Mouse (Mus musculus) heart, embryonic 12.5 days (tissue): ENCODE measurements around the gene Hist1h4k. TPM values are rescaled to one million over a fixed set of nuclear protein-coding genes. Genes with fewer than 3 reads are reported as not detected.
"Not testable (repeated sequence)": the region's sequence is repeated elsewhere in the genome, so short reads cannot be mapped to it uniquely, and the experiment has no call there.

Source experiments
- ATAC-seq: fragments of 200-750 bp; cut with Nextera tagmentation; 2 replicates; pipeline ENCODE4 v1.8.0; 2017; ENCODE audit warnings: moderate TSS enrichment, moderate library complexity; ENCODE audit not compliant: insufficient number of reproducible peaks, low FRiP score
- H3K27ac ChIP-seq: fragments of 300-500 bp; sonication (generic); 2 replicates; pipeline ENCODE4 v1.5.1; 2016; ENCODE audit warnings: mild to moderate bottlenecking, moderate library complexity; ENCODE audit not compliant: poor library complexity, severe bottlenecking
- H3K27me3 ChIP-seq: fragments of 300-500 bp; sonication (generic); replicated peaks from 2 replicates; pipeline ENCODE4 v1.6.1; 2016; ENCODE audit warnings: mild to moderate bottlenecking, moderate library complexity
- H3K36me3 ChIP-seq: fragments of 300-500 bp; sonication (generic); 2 replicates; pipeline ENCODE4 v1.6.1; 2016; ENCODE audit warnings: mild to moderate bottlenecking, moderate library complexity
- H3K4me1 ChIP-seq: fragments of 300-500 bp; sonication (generic); replicated peaks from 2 replicates; pipeline ENCODE4 v1.6.1; 2016; ENCODE audit warnings: mild to moderate bottlenecking
- H3K4me2 ChIP-seq: fragments of 300-500 bp; sonication (generic); 2 replicates; pipeline ENCODE4 v1.6.1; 2016; ENCODE audit warnings: mild to moderate bottlenecking, moderate library complexity
- H3K4me3 ChIP-seq: fragments of 300-500 bp; sonication (generic); 2 replicates; pipeline ENCODE4 v1.5.1; 2016; ENCODE audit warnings: mild to moderate bottlenecking
- H3K9ac ChIP-seq: fragments of 300-500 bp; sonication (generic); 2 replicates; pipeline ENCODE4 v1.6.1; 2016; ENCODE audit warnings: mild to moderate bottlenecking, moderate library complexity
- H3K9me3 ChIP-seq: fragments of 300-500 bp; sonication (generic); replicated peaks from 2 replicates; pipeline ENCODE4 v1.6.1; 2016; ENCODE audit warnings: mild to moderate bottlenecking, moderate library complexity
- WGBS: fragments of 180-500 bp; shearing (Covaris S2); methylation state at CpG from one replicate; pipeline ENCODE4 v1.1.7; 2016; 5-methylcytosine and 5-hydroxymethylcytosine counted together
- microRNA-seq: library from miRNA; unstranded; fragments of <30 nt; microRNA quantifications from one replicate; pipeline ENCODE4, GENCODE M21; 2017
- polyA plus RNA-seq: library from polyadenylated mRNA; unstranded; fragments of >200 nt; fragmentation: Nextera tagmentation; extraction: Ambion mirVana; gene quantifications from 2 replicates; pipeline ENCODE4 v1.2.1, GENCODE M21; 2016

Hist1h4k gene
- polyA plus RNA-seq, 1 experiment from 2014 or later = 0.80 TPM

GRCm38 (mm10) chr13:21715864-21716539 lies 34.3 kb downstream of the Hist1h4k start, which contains the start of the genes Hist1h2bl and Hist1h2ai:
Gene Hist1h2bl, minus strand, starts transcription at chr13:21716143.
Gene Hist1h2ai, plus strand, starts transcription at chr13:21716422.
- Histone ChIP-seq H3K4me2 (peak within 1 kb of the TSS; percentile 90), H3K4me3 (peak within 1 kb of the TSS; percentile 52), H3K9ac (peak within 1 kb of the TSS; percentile 82), H3K4me1 (peaks cover 21% of the 10 kb centered on the region), H3K27ac (peak within 1 kb of the TSS; percentile 96)
- WGBS = under 1% methylated on average over 36 of the region's 50 CpGs
- not testable (repeated sequence) for H3K9me3 ChIP-seq, H3K27me3 ChIP-seq, H3K36me3 ChIP-seq
- ATAC-seq = peak; percentile 93

GRCm38 (mm10) chr13:21715131-21715863 lies 35.0 kb downstream of the Hist1h4k start:
- WGBS = 2% methylated on average over 22 of the region's 22 CpGs

GRCm38 (mm10) chr13:21714725-21715124 lies 35.6 kb downstream of the Hist1h4k start:
- 1% methylated on average over 7 of the region's 7 CpGs for WGBS
- Histone ChIP-seq H3K9ac (peak overlapping the region; percentile 79), H3K27ac (no peak overlapping the region; the same call in 1 of the 2 replicates)

More at GRCm38 (mm10) chr13:21715131-21715863, 35.0 kb downstream of the Hist1h4k start:
- H3K4me2 ChIP-seq = peak overlapping the region; percentile 90
- H3K36me3 ChIP-seq = no peaks in the 10 kb centered on the region
- ATAC-seq = no peak
- H3K4me1 ChIP-seq = peaks cover 20% of the 10 kb centered on the region
- H3K27ac ChIP-seq = peak overlapping the region; percentile 92
- no peaks in the 10 kb centered on the region for H3K9me3 ChIP-seq
- H3K27me3 ChIP-seq = no peaks in the 10 kb centered on the region
- peak overlapping the region; percentile 47 for H3K4me3 ChIP-seq
- H3K9ac ChIP-seq = peak overlapping the region; percentile 79

GRCm38 (mm10) chr13:21711698-21712097 lies 38.6 kb downstream of the Hist1h4k start:
- no peaks in the 10 kb centered on the region for H3K9me3 ChIP-seq
- ATAC-seq = no peak
- H3K9ac ChIP-seq = peak overlapping the region; percentile 74; the same call in 1 of the 2 replicates
- peak overlapping the region; percentile 58 for H3K4me3 ChIP-seq
- H3K27ac ChIP-seq = no peak overlapping the region
- peak overlapping the region; percentile 80 for H3K4me2 ChIP-seq
- 31% methylated on average over 4 of the region's 4 CpGs for WGBS
- no peaks in the 10 kb centered on the region for H3K27me3 ChIP-seq
- no peaks in the 10 kb centered on the region for H3K36me3 ChIP-seq
- H3K4me1 ChIP-seq = peaks cover 8% of the 10 kb centered on the region

More at GRCm38 (mm10) chr13:21714725-21715124, 35.6 kb downstream of the Hist1h4k start:
- peak overlapping the region; percentile 90 for H3K4me2 ChIP-seq
- ATAC-seq = no peak
- no peaks in the 10 kb centered on the region for H3K36me3 ChIP-seq
- H3K27me3 ChIP-seq = no peaks in the 10 kb centered on the region
- H3K4me1 ChIP-seq = peaks cover 20% of the 10 kb centered on the region
- H3K9me3 ChIP-seq = no peaks in the 10 kb centered on the region
- peak overlapping the region; percentile 47 for H3K4me3 ChIP-seq

GRCm38 (mm10) chr13:21710821-21711525 lies 39.3 kb downstream of the Hist1h4k start:
- 3% methylated on average over 22 of the region's 22 CpGs for WGBS
- Histone ChIP-seq H3K27me3 (no peaks in the 10 kb centered on the region), H3K27ac (no peak overlapping the region)

GRCm38 (mm10) chr13:21710031-21710711 lies 40.1 kb downstream of the Hist1h4k start:
- Histone ChIP-seq H3K27me3 (no peaks in the 10 kb centered on the region), H3K36me3 (no peaks in the 10 kb centered on the region), H3K27ac (peak overlapping the region; percentile 81), H3K4me1 (peaks cover 3% of the 10 kb centered on the region), H3K9ac (peak overlapping the region; percentile 65), H3K9me3 (no peaks in the 10 kb centered on the region), H3K4me3 (peak overlapping the region; percentile 76), H3K4me2 (peak overlapping the region; percentile 50)
- ATAC-seq = peak; percentile 78
- WGBS = under 1% methylated on average over 32 of the region's 32 CpGs

More at GRCm38 (mm10) chr13:21710821-21711525, 39.3 kb downstream of the Hist1h4k start:
- ATAC-seq = peak; percentile 80
- H3K4me1 ChIP-seq = peaks cover 8% of the 10 kb centered on the region
- H3K4me3 ChIP-seq = peak overlapping the region; percentile 58
- H3K4me2 ChIP-seq = peak overlapping the region; percentile 80
- H3K9ac ChIP-seq = peak overlapping the region; percentile 74
- no peaks in the 10 kb centered on the region for H3K9me3 ChIP-seq
- H3K36me3 ChIP-seq = no peaks in the 10 kb centered on the region

- 66% methylated on average over 4 of the region's 4 CpGs for WGBS
- Histone ChIP-seq H3K27ac (no peak overlapping the region), H3K4me3 (no peak overlapping the region), H3K36me3 (no peaks in the 10 kb centered on the region), H3K9me3 (no peaks in the 10 kb centered on the region), H3K4me1 (no peaks in the 10 kb centered on the region; the same call in 1 of the 2 replicates), H3K4me2 (no peak overlapping the region), H3K9ac (no peak overlapping the region), H3K27me3 (no peaks in the 10 kb centered on the region)
- ATAC-seq = no peak
Observed at GRCm38 (mm10) chr13:21706669-21707068, 43.6 kb downstream of the Hist1h4k start.

Small RNAs within 50 kb of the gene (microRNA-seq; reads per million reads assigned to microRNA genes)
- gene Gm44346 = not detected
- gene Gm44357 = not detected
- gene Gm44367 = not detected
- not detected for gene Gm44454

Other genes with a start within 250 kb of the Hist1h4k start
- gene Gm11273, start 249.1 kb downstream of the Hist1h4k start, polyA plus RNA-seq = 6.4 and 10.3 TPM in 2 replicates
- 6.6 and 6.8 TPM in 2 replicates for gene Zkscan8, start 219.4 kb downstream of the Hist1h4k start, polyA plus RNA-seq
- gene Olfr1366, start 207.7 kb downstream of the Hist1h4k start, polyA plus RNA-seq = 0.06 and 0.10 TPM in 2 replicates
- 0.04 and 0.05 TPM in 2 replicates for gene Olfr1535, start 190.6 kb downstream of the Hist1h4k start, polyA plus RNA-seq
- not detected in 2 replicates for gene Olfr1364, start 168.7 kb downstream of the Hist1h4k start, polyA plus RNA-seq
- gene Olfr1362, start 136.5 kb downstream of the Hist1h4k start, polyA plus RNA-seq = not detected in 2 replicates
- gene Olfr11, start 108.0 kb downstream of the Hist1h4k start, polyA plus RNA-seq = not detected in 2 replicates
- not detected in 2 replicates for gene Olfr1361, start 87.1 kb downstream of the Hist1h4k start, polyA plus RNA-seq
- not detected in 2 replicates for gene Olfr1360, start 73.1 kb downstream of the Hist1h4k start, polyA plus RNA-seq
- not detected in 2 replicates for gene Olfr1359, start 52.4 kb downstream of the Hist1h4k start, polyA plus RNA-seq
- gene Hist1h2bl, start 34.4 kb downstream of the Hist1h4k start, polyA plus RNA-seq = 0.91 TPM in 1 of 2 replicates, not detected in the other
- 5.4 and 6.6 TPM in 2 replicates for gene Hist1h2ai, start 34.1 kb downstream of the Hist1h4k start, polyA plus RNA-seq
- 2.0 TPM in 2 replicates for gene Hist1h3h, start 32.8 kb downstream of the Hist1h4k start, polyA plus RNA-seq
- 1.4 and 2.5 TPM in 2 replicates for gene Hist1h2bm, start 28.5 kb downstream of the Hist1h4k start, polyA plus RNA-seq
- gene Hist1h4j, start 15.4 kb downstream of the Hist1h4k start, polyA plus RNA-seq = 0.31 and 0.68 TPM in 2 replicates
- 7.0 and 11.4 TPM in 2 replicates for gene Hist1h2ak, start 3.3 kb upstream of the Hist1h4k start, polyA plus RNA-seq
- 1.1 and 2.1 TPM in 2 replicates for gene Hist1h2bn, start 3.6 kb upstream of the Hist1h4k start, polyA plus RNA-seq
- 12.4 and 12.5 TPM in 2 replicates for gene Hist1h1b, start 30.1 kb upstream of the Hist1h4k start, polyA plus RNA-seq
- gene Hist1h3i, start 32.9 kb upstream of the Hist1h4k start, polyA plus RNA-seq = 54.7 and 68.0 TPM in 2 replicates
- gene Hist1h2an, start 36.7 kb upstream of the Hist1h4k start, polyA plus RNA-seq = 1.3 and 6.2 TPM in 2 replicates
- gene Hist1h2bp, start 37.0 kb upstream of the Hist1h4k start, polyA plus RNA-seq = 1.3 and 1.4 TPM in 2 replicates
- 8.4 and 12.7 TPM in 2 replicates for gene Hist1h2bq, start 59.7 kb upstream of the Hist1h4k start, polyA plus RNA-seq
- gene Hist1h2ao, start 60.0 kb upstream of the Hist1h4k start, polyA plus RNA-seq = 2.6 TPM in 1 of 2 replicates, not detected in the other
- gene Hist1h4m, start 61.2 kb upstream of the Hist1h4k start, polyA plus RNA-seq = not detected in 2 replicates
- 8.4 and 15.5 TPM in 2 replicates for gene Hist1h4n, start 81.7 kb upstream of the Hist1h4k start, polyA plus RNA-seq
- gene Hist1h2ap, start 83.0 kb upstream of the Hist1h4k start, polyA plus RNA-seq = 2,122 and 2,141 TPM in 2 replicates
- 8.1 and 12.8 TPM in 2 replicates for gene Hist1h2br, start 83.2 kb upstream of the Hist1h4k start, polyA plus RNA-seq
- gene Zfp184, start 194.6 kb upstream of the Hist1h4k start, polyA plus RNA-seq = 7.5 and 8.3 TPM in 2 replicates
- 0.13 and 0.14 TPM in 2 replicates for gene Pom121l2, start 230.7 kb upstream of the Hist1h4k start, polyA plus RNA-seq